Mouse (Mus musculus) kidney, postnatal 0 days (tissue): ENCODE results near the gene Armh4. TPM values are rescaled to one million over a fixed set of nuclear protein-coding genes. Genes with fewer than 3 reads are reported as not detected.

Experiments used
- ATAC-seq: fragments of 200-750 bp; cut with Nextera tagmentation; replicated peaks from 2 replicates; pipeline ENCODE4 v1.8.0; 2017; ENCODE audit warnings: low read depth, moderate number of reproducible peaks, moderate TSS enrichment, moderate library complexity; ENCODE audit not compliant: low FRiP score
- DNase-seq: peaks from one replicate; pipeline ENCODE4 v3.0.0-alpha.2; 2016; ENCODE audit warnings: low spot score
- H3K27ac ChIP-seq: fragments of 300-500 bp; sonication (generic); 2 replicates; pipeline ENCODE4 v1.5.1; 2014; ENCODE audit warnings: mild to moderate bottlenecking
- H3K27me3 ChIP-seq: fragments of 300-500 bp; sonication (generic); 2 replicates; pipeline ENCODE4 v1.6.1; 2014; ENCODE audit warnings: low read length, mixed read lengths; ENCODE audit not compliant: insufficient read depth
- H3K36me3 ChIP-seq: fragments of 300-500 bp; sonication (generic); 2 replicates; pipeline ENCODE4 v1.6.1; 2014; ENCODE audit warnings: low read length, mixed read lengths; ENCODE audit not compliant: insufficient read depth
- H3K4me1 ChIP-seq: fragments of 300-500 bp; sonication (generic); replicated peaks from 2 replicates; pipeline ENCODE4 v1.6.1; 2014; ENCODE audit warnings: antibody characterized with exemption, low read length, mixed read lengths; ENCODE audit not compliant: insufficient read depth
- H3K4me2 ChIP-seq: fragments of 300-500 bp; sonication (generic); 2 replicates; pipeline ENCODE4 v1.6.1; 2014; ENCODE audit warnings: mild to moderate bottlenecking, low read length, moderate library complexity, mixed read lengths
- H3K4me3 ChIP-seq: fragments of 300-500 bp; sonication (generic); replicated peaks from 2 replicates; pipeline ENCODE4 v1.5.1; 2014; ENCODE audit warnings: low read depth, low read length
- H3K9ac ChIP-seq: fragments of 300-500 bp; sonication (generic); 2 replicates; pipeline ENCODE4 v1.6.1; 2014; ENCODE audit warnings: low read depth, low read length
- H3K9me3 ChIP-seq: fragments of 300-500 bp; sonication (generic); replicated peaks from 2 replicates; pipeline ENCODE4 v1.6.1; 2016; ENCODE audit warnings: low read length, inconsistent platforms, mixed read lengths
- CTCF ChIP-seq: IDR thresholded peaks from 2 replicates; pipeline ENCODE4 v1.5.1; 2016; ENCODE audit warnings: antibody characterized with exemption, low read depth, mild to moderate bottlenecking, moderate library complexity
- WGBS: fragments of 180-500 bp; shearing (Covaris S2); extraction: QIAGEN DNeasy Blood & Tissue Kit; methylation state at CpG from one replicate; pipeline ENCODE4 v1.1.7; 2014; 5-methylcytosine and 5-hydroxymethylcytosine counted together
- polyA plus RNA-seq: library from polyadenylated mRNA; unstranded; fragments of >200 nt; fragmentation: Nextera tagmentation; extraction: Ambion mirVana; gene quantifications from 2 replicates; pipeline ENCODE4 v1.2.1, GENCODE M21; 2015

The Armh4 gene
- polyA plus RNA-seq, 1 experiment from 2014 or later = 6.3 TPM

DNA sequence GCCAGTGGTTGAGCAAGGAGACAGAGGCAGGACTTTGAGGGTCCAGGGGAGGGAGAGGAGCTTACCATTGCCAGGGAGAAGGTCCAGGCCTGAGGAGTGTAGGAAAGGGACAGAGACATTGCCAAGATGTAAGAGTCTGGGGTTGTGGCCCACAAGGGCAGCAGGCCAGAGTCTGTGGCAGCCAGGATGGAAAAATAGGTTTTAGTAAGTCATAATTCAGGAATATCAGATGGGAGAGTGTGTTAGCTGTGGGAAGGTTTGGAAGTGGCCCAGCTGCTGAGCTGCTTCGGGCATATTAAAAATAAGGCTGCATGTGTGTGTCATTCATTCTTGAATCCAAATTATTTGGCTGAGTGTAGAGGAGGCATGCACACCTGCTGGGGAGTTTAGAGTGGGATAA lies 11.4 kb downstream of the Armh4 start:
- H3K4me2 ChIP-seq = no peak overlapping the region
- ATAC-seq = no peak

DNA sequence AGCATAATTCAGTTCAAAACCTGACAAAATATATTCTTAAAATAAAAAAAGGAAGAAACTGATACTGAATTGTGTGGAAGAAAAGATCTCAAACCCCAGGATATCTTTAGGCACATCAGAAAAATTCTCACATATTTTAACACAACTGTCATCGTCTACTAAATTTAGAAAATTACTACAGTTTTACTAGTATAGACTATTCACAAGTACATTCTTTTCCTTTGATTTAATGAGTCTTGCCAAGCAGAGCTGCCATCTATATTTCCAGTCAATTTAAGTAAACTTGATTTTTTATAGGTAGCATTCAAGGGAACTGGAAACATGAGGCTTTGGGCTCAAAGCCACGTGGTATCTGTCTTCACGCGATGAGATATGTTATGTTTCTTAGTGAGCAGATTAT lies 16.6 kb downstream of the Armh4 start:
- H3K27ac ChIP-seq = no peak overlapping the region
- WGBS = 86% methylated on average over 4 of the region's 4 CpGs
- H3K27me3 ChIP-seq = no peaks in the 10 kb centered on the region
- H3K36me3 ChIP-seq = no peaks in the 10 kb centered on the region
- no peaks in the 10 kb centered on the region for H3K4me1 ChIP-seq
- H3K9ac ChIP-seq = no peak overlapping the region
- no peak for ATAC-seq
- no peaks in the 10 kb centered on the region for H3K9me3 ChIP-seq
- H3K4me3 ChIP-seq = no peak overlapping the region
- TF ChIP-seq CTCF = no peak
- H3K4me2 ChIP-seq = no peak overlapping the region
- DNase-seq = no peak

More for the DNA sequence above, 11.4 kb downstream of the Armh4 start:
- Histone ChIP-seq H3K4me1 (no peaks in the 10 kb centered on the region), H3K9ac (no peak overlapping the region), H3K27ac (no peak overlapping the region), H3K36me3 (no peaks in the 10 kb centered on the region), H3K4me3 (no peak overlapping the region), H3K9me3 (no peaks in the 10 kb centered on the region), H3K27me3 (no peaks in the 10 kb centered on the region)
- TF ChIP-seq CTCF = no peak
- WGBS = 63% methylated on average over 1 of the region's 1 CpGs
- no peak for DNase-seq

GRCm38 (mm10) chr14:49755845-49756244 lies 27.3 kb downstream of the Armh4 start:
- no peaks in the 10 kb centered on the region for H3K9me3 ChIP-seq
- H3K4me1 ChIP-seq = no peaks in the 10 kb centered on the region
- no peaks in the 10 kb centered on the region for H3K27me3 ChIP-seq
- no peak overlapping the region for H3K4me2 ChIP-seq
- no peak for ATAC-seq
- WGBS = 88% methylated on average over 1 of the region's 1 CpGs
- H3K27ac ChIP-seq = no peak overlapping the region
- H3K4me3 ChIP-seq = no peak overlapping the region
- peak; percentile 37; the same call in 1 of the 2 replicates for TF ChIP-seq CTCF
- peak; percentile 4 for DNase-seq
- H3K36me3 ChIP-seq = no peaks in the 10 kb centered on the region
- no peak overlapping the region for H3K9ac ChIP-seq

DNA sequence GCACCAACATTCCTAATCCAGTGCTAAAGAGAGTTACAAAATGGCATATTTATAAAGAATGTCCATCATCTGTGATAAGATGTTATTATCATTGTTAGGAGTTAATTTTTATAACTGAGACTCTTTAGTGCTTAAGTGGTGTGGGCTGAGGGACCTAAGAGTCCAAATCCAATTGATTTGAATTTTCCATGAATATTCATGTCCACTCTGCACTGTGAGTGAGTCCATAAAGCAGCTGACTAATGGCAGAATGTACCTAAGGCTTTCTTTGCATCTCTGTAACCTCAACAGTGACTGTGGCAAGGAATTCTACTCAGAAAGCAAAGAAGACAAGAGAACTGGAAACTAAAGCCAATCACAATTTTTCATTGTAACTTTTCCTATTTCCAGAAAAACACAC lies 30.6 kb downstream of the Armh4 start:
- Histone ChIP-seq H3K4me1 (no peaks in the 10 kb centered on the region), H3K9me3 (no peaks in the 10 kb centered on the region), H3K27ac (no peak overlapping the region), H3K4me3 (no peak overlapping the region), H3K9ac (no peak overlapping the region), H3K27me3 (no peaks in the 10 kb centered on the region), H3K4me2 (no peak overlapping the region), H3K36me3 (no peaks in the 10 kb centered on the region)
- no peak for DNase-seq
- TF ChIP-seq CTCF = no peak
- no peak for ATAC-seq

GRCm38 (mm10) chr14:49745874-49746273 lies 37.3 kb downstream of the Armh4 start:
- no peak for ATAC-seq
- no peak overlapping the region for H3K4me2 ChIP-seq
- H3K9ac ChIP-seq = no peak overlapping the region
- no peaks in the 10 kb centered on the region for H3K9me3 ChIP-seq
- no peak for DNase-seq
- H3K4me3 ChIP-seq = no peak overlapping the region
- H3K27me3 ChIP-seq = no peaks in the 10 kb centered on the region
- no peak for TF ChIP-seq CTCF
- WGBS = 86% methylated on average over 1 of the region's 1 CpGs
- H3K27ac ChIP-seq = no peak overlapping the region
- H3K36me3 ChIP-seq = no peaks in the 10 kb centered on the region
- H3K4me1 ChIP-seq = no peaks in the 10 kb centered on the region

GRCm38 (mm10) chr14:49743946-49744526 lies 39.1 kb downstream of the Armh4 start:
- H3K4me1 ChIP-seq = no peaks in the 10 kb centered on the region
- TF ChIP-seq CTCF = no peak
- DNase-seq (no peak), ATAC-seq (no peak)
- H3K4me3 ChIP-seq = no peak overlapping the region
- no peaks in the 10 kb centered on the region for H3K9me3 ChIP-seq
- no peaks in the 10 kb centered on the region for H3K36me3 ChIP-seq
- no peak overlapping the region for H3K27ac ChIP-seq
- WGBS = 77% methylated on average over 6 of the region's 6 CpGs
- no peak overlapping the region for H3K9ac ChIP-seq
- H3K4me2 ChIP-seq = no peak overlapping the region
- no peaks in the 10 kb centered on the region for H3K27me3 ChIP-seq

DNA sequence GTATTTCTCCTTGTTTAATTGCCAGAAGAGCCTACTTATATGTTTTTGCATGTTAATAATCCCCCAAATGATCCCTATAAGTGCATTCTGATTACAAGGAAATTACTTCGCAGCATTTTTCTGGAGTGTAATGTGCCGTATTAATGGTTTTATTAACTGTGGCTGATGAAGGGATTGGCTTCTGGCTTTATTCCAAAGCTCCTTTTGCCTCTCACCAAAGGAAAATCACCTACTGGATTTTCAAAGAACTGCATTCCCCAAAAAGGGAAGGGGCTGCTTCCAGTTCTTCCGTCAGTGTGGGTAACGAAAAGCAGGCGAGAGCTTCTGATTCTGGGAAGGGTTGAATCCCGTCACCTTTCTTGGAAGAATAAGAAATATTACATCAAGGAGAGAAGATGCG lies 43.9 kb downstream of the Armh4 start:
- ATAC-seq (no peak), DNase-seq (no peak)
- peak; percentile 26; the same call in 1 of the 2 replicates for TF ChIP-seq CTCF
- 54% methylated on average over 7 of the region's 7 CpGs for WGBS
- Histone ChIP-seq H3K27me3 (no peaks in the 10 kb centered on the region), H3K9me3 (no peaks in the 10 kb centered on the region), H3K27ac (no peak overlapping the region), H3K9ac (no peak overlapping the region), H3K4me3 (no peak overlapping the region), H3K4me1 (no peaks in the 10 kb centered on the region), H3K36me3 (no peaks in the 10 kb centered on the region), H3K4me2 (no peak overlapping the region)
